Mouse (Mus musculus) heart, adult 2 months (tissue): Measurements from ENCODE around the gene Dbr1. TPM values are rescaled to one million over a fixed set of nuclear protein-coding genes. Genes with fewer than 3 reads are reported as not detected.

Experiments
- DNase-seq, 2 experiments: peaks; one replicate each; pipeline ENCODE4 v3.0.0; 2021
- H3K27ac ChIP-seq: fragments of 200-600 bp; 2 replicates; pipeline ENCODE4 v1.8.1; 2022
- H3K27me3 ChIP-seq: fragments of 200-500 bp; 2 replicates; pipeline ENCODE4 v1.6.1; 2012; ENCODE audit warnings: mild to moderate bottlenecking, low read length, inconsistent platforms, mixed read lengths; ENCODE audit not compliant: control insufficient read depth, insufficient read depth
- H3K36me3 ChIP-seq: fragments of 200-500 bp; 2 replicates; pipeline ENCODE4 v1.6.1; 2012; ENCODE audit warnings: low read length, inconsistent platforms; ENCODE audit not compliant: control insufficient read depth, insufficient read depth
- H3K4me1 ChIP-seq: fragments of 200-500 bp; 2 replicates; pipeline ENCODE4 v1.6.1; 2011; ENCODE audit warnings: low read length; ENCODE audit not compliant: control insufficient read depth, insufficient read depth
- H3K4me3 ChIP-seq: fragments of 200-600 bp; 2 replicates; pipeline ENCODE4 v1.8.1; 2022
- H3K79me2 ChIP-seq: fragments of 200-500 bp; replicated peaks from 2 replicates; pipeline ENCODE4 v1.6.1; 2012; ENCODE audit warnings: mild to moderate bottlenecking, inconsistent platforms, low read length, moderate library complexity, mixed read lengths; ENCODE audit not compliant: control insufficient read depth, insufficient read depth
- H3K9ac ChIP-seq: fragments of 200-500 bp; 2 replicates; pipeline ENCODE4 v1.6.1; 2012; ENCODE audit warnings: low read depth, mild to moderate bottlenecking, control low read depth, inconsistent platforms, low read length, mixed read lengths
- CTCF ChIP-seq: fragments of 200-600 bp; IDR thresholded peaks from 2 replicates; pipeline ENCODE4 v1.8.1; 2022; ENCODE audit warnings: antibody characterized with exemption, mild to moderate bottlenecking, moderate library complexity
- EP300 ChIP-seq: fragments of 200-500 bp; IDR thresholded peaks from 2 replicates; pipeline ENCODE4 v1.6.1; 2011; ENCODE audit warnings: low read depth, low read length, control low read depth; ENCODE audit not compliant: insufficient read depth
- POLR2A ChIP-seq: fragments of 200-500 bp; IDR thresholded peaks from 2 replicates; pipeline ENCODE4 v1.6.1; 2011; ENCODE audit warnings: mild to moderate bottlenecking, low read depth, low read length, control low read depth; ENCODE audit not compliant: insufficient read depth
- WGBS: fragments of 180-500 bp; shearing (Covaris S2); methylation state at CpG from one replicate; pipeline ENCODE4 v1.1.7; 2018; 5-methylcytosine and 5-hydroxymethylcytosine counted together
- intact Hi-C: fragments of 180-260 bp; cut with DNase I; formaldehyde crosslinking; loops from one replicate; pipeline ENCODE4 v1.15.1; 2025
- polyA plus RNA-seq: library from polyadenylated mRNA; depleted of rRNA; stranded (reverse); fragments of >200 nt; gene quantifications from 2 replicates; pipeline ENCODE4 v1.2.3, GENCODE M21; 2012
- total RNA-seq, 2 experiments: library from RNA; stranded (reverse); gene quantifications; 2 replicates each; pipeline ENCODE4 v1.2.3; 2021

Gene Dbr1
- total and polyA plus RNA-seq, 3 experiments = 2.5 to 5.8 (median 4.5) TPM

DNA sequence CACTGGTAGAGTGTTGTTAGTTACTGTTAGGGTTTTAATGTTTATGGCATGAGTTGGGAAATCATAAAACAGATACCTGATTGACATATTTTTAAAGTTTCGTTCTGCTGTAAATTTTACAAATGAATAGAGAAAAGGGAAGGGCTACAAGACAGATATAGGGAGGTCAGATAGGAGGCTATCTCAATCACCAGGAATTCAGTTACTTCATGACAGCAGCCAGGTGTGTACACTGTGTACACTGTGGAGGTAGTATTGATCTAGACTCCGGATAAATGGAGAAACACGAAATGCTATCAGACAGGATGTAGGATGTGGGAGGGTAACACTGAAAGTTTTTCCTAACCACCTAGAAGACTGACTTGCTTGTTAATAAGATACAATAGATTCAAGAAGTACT is 20.3 kb upstream of the Dbr1 start:
- no peak overlapping the region for H3K9ac ChIP-seq
- H3K27me3 ChIP-seq = no peaks in the 10 kb centered on the region
- no peak overlapping the region for H3K4me3 ChIP-seq
- H3K36me3 ChIP-seq = peaks cover 4% of the 10 kb centered on the region
- no peak for TF ChIP-seq POLR2A
- TF ChIP-seq EP300 = no peak
- no peak for TF ChIP-seq CTCF
- H3K79me2 ChIP-seq = peaks cover 4% of the 10 kb centered on the region
- no peak overlapping the region for H3K27ac ChIP-seq
- DNase-seq = no peak
- intact Hi-C loops = no loop called here
- 64% methylated on average over 3 of the region's 3 CpGs for WGBS
- H3K4me1 ChIP-seq = peaks cover 5% of the 10 kb centered on the region

DNA sequence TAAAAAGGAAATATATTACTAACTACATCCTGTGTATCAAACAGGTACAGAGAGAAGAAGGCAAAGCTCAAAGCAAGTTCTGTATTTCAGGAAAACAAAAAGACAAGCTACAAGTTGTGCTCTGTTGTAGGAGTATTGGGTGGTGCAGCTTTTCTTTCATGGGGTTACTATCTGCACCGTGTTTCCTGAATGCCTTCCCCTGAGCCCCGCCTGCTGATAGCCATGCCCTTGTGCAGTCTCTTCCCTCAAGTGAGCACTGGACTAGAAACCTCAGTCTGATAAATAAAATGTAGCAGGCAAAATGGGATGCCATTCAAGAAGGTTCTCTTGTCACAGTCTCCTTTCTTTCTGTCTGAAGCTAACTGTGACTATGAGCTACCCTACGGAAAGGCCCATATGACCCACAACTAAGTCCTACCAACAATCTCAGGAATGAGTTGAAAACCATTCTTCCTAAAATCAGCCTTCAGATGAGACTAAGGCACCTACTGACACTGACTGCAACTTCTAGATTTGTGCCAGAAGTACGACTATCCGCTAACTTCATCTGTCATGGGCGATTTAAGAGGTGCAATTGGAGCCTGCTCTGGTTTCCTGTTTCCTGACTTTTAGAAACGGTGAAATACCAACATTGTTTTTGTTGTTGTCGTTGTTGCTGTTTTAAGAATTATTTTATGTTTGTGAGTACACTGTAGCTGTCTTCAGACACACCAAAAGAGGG is 17.9 kb upstream of the Dbr1 start:
- H3K4me1 ChIP-seq = peaks cover 3% of the 10 kb centered on the region

DNA sequence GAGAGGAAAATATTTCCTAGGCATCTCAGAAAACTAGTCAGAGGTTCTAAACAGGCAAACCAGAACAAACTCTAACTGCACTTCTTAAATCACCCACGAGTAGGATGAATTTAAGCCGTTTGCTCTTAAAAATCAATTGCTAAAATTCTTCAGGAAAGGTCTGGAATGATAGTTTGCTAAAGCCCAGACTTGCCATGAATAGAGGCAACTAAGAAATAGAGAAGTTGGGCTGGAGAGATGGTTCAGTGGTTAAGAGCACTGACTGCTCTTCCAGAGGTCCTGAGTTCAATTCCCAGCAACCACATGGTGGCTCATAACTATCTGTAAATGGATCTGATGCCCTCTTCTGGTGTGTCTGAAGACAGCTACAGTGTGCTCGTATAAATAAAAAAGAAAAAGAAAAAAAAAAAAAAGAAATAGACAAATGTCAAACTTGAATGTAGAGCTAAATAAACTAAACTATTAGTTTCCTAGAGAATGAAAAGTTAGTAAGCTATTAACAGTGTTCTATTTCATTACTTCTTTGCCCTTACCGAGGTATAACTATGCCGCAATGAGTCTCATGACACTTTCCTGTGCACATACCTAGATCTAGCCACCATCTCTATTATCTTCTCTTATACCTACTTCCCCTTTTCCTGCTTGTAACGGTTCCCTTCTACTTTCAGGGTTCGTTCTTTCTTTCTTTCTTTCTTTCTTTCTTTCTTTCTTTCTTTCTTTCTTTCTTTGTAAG is 16.6 kb upstream of the Dbr1 start:
- intact Hi-C loops = no loop called here
- no peak overlapping the region for H3K4me3 ChIP-seq
- peaks cover 4% of the 10 kb centered on the region for H3K79me2 ChIP-seq
- H3K9ac ChIP-seq = no peak overlapping the region
- H3K27me3 ChIP-seq = no peaks in the 10 kb centered on the region
- WGBS = 81% methylated on average over 7 of the region's 7 CpGs
- H3K27ac ChIP-seq = no peak overlapping the region
- no peak for DNase-seq
- no peak for TF ChIP-seq CTCF
- TF ChIP-seq EP300 = no peak
- no peak for TF ChIP-seq POLR2A
- peaks cover 4% of the 10 kb centered on the region for H3K36me3 ChIP-seq
- H3K4me1 ChIP-seq = peaks cover 3% of the 10 kb centered on the region

More for the DNA sequence above, 17.9 kb upstream of the Dbr1 start:
- intact Hi-C loops = no loop called here
- WGBS = 49% methylated on average over 8 of the region's 8 CpGs
- TF ChIP-seq EP300 (no peak), CTCF (no peak), POLR2A (no peak)
- Histone ChIP-seq H3K27me3 (no peaks in the 10 kb centered on the region), H3K27ac (no peak overlapping the region), H3K9ac (no peak overlapping the region), H3K4me3 (no peak overlapping the region), H3K79me2 (peaks cover 4% of the 10 kb centered on the region), H3K36me3 (peaks cover 4% of the 10 kb centered on the region)
- DNase-seq = no peak

DNA sequence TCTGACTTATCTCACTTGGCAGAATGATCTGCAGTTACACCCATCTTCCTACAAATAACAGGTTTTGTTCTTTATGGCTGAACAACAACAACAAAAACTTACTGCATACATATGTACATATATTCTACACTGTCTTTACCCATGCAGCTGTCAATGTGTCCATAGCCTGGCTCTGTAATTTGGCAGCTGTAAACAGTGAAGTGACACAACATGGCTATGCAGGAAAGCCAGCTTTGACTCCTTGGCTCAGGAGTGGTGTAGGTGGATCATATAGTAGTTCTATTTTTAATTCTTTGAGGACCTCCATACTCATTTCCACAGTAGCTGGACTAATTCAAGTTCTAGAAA is 16.1 kb upstream of the Dbr1 start:
- no peaks in the 10 kb centered on the region for H3K27me3 ChIP-seq
- DNase-seq = no peak
- peaks cover 4% of the 10 kb centered on the region for H3K36me3 ChIP-seq
- no peak overlapping the region for H3K4me3 ChIP-seq
- peaks cover 3% of the 10 kb centered on the region for H3K4me1 ChIP-seq
- TF ChIP-seq POLR2A (no peak), CTCF (no peak), EP300 (no peak)
- intact Hi-C loops = no loop called here
- peaks cover 4% of the 10 kb centered on the region; the same call in 1 of the 2 replicates for H3K79me2 ChIP-seq
- H3K27ac ChIP-seq = no peak overlapping the region
- no peak overlapping the region for H3K9ac ChIP-seq

DNA sequence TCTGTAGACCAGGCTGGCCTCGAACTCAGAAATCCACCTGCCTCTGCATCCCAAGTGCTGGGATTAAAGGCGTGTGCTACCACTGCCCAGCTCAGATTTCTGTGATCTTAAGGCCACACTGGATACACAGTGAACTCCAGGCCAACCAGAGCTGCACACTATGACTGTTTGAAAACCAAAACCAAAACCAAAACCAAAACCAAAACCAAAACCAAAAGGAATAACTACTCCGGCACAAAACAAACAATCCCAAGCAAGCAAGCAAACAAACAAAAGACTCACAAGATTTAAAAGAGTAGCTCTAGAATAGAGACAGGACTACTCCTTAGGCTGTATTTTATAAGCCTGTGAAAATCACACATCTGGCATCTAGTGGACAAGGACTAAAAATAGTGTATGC is 15.2 kb upstream of the Dbr1 start:
- peak overlapping the region; percentile 52 for H3K27ac ChIP-seq
- intact Hi-C loops = no loop called here
- DNase-seq = no peak

DNA sequence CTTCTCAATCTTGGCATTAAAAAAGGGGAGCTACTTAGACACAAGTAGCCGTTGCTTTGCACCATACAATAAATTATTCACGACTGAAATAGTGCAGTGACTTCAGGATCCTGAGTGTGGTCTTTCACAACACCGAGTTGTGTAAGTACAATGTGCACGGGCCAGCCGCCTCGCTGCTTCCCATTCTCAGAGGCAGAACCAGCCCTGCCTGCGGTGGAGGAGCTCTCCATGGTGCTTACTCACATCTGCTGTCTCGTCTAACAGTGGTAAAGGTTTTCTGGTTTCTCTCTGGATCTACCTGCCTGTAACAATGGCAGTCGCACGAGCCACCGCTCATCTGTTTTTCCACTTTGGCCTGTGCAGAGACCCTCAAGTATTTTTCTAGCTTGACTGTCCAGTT is 11.9 kb upstream of the Dbr1 start:
- WGBS = 13% methylated on average over 11 of the region's 11 CpGs
- intact Hi-C loops = no loop called here

More for the DNA sequence above, 15.2 kb upstream of the Dbr1 start:
- no peak for TF ChIP-seq POLR2A
- TF ChIP-seq EP300 = no peak
- TF ChIP-seq CTCF = no peak
- Histone ChIP-seq H3K36me3 (peaks cover 4% of the 10 kb centered on the region), H3K79me2 (peaks cover 4% of the 10 kb centered on the region; the same call in 1 of the 2 replicates), H3K4me1 (peaks cover 3% of the 10 kb centered on the region), H3K4me3 (peak overlapping the region; percentile 44), H3K27me3 (no peaks in the 10 kb centered on the region), H3K9ac (peak overlapping the region; percentile 42; the same call in 1 of the 2 replicates)
- 77% methylated on average over 3 of the region's 3 CpGs for WGBS

More for the DNA sequence above, 11.9 kb upstream of the Dbr1 start:
- Histone ChIP-seq H3K4me1 (peaks cover 8% of the 10 kb centered on the region), H3K79me2 (peaks cover 6% of the 10 kb centered on the region), H3K27me3 (no peaks in the 10 kb centered on the region), H3K4me3 (no peak overlapping the region), H3K27ac (no peak overlapping the region), H3K9ac (no peak overlapping the region), H3K36me3 (peaks cover 5% of the 10 kb centered on the region)
- peak; percentile 63 to 66 for DNase-seq
- TF ChIP-seq EP300 = 0 out of 2 replicates have a peak, but pooled peaks have one; percentile 25
- TF ChIP-seq CTCF = no peak
- no peak for TF ChIP-seq POLR2A
